Mouse (Mus musculus) midbrain, postnatal 0 days (tissue): ENCODE results near the gene Banp. TPM values are rescaled to one million over a fixed set of nuclear protein-coding genes. Genes with fewer than 3 reads are reported as not detected.

Experiments
- ATAC-seq: fragments of 200-750 bp; cut with Nextera tagmentation; 2 replicates; pipeline ENCODE4 v1.8.0; 2017; ENCODE audit warnings: moderate number of reproducible peaks, mild to moderate bottlenecking, moderate TSS enrichment, moderate library complexity; ENCODE audit not compliant: low FRiP score
- DNase-seq: peaks from one replicate; pipeline ENCODE4 v3.0.0-alpha.2; 2015; ENCODE audit warnings: low spot score
- H3K27ac ChIP-seq: fragments of 300-500 bp; sonication (generic); 2 replicates; pipeline ENCODE4 v1.5.1; 2014; ENCODE audit warnings: low read depth, mild to moderate bottlenecking, low read length, mixed read lengths
- H3K27me3 ChIP-seq: fragments of 300-500 bp; sonication (generic); 2 replicates; pipeline ENCODE4 v1.6.1; 2014; ENCODE audit warnings: low read length, control low read depth, mixed read lengths; ENCODE audit not compliant: insufficient read depth
- H3K36me3 ChIP-seq: fragments of 300-500 bp; sonication (generic); 2 replicates; pipeline ENCODE4 v1.6.1; 2014; ENCODE audit warnings: low read length, control low read depth, mixed read lengths; ENCODE audit not compliant: insufficient read depth
- H3K4me1 ChIP-seq: fragments of 300-500 bp; sonication (generic); 2 replicates; pipeline ENCODE4 v1.6.1; 2014; ENCODE audit warnings: mild to moderate bottlenecking, control low read depth, antibody characterized with exemption, low read length, mixed read lengths; ENCODE audit not compliant: insufficient read depth
- H3K4me2 ChIP-seq: fragments of 300-500 bp; sonication (generic); 2 replicates; pipeline ENCODE4 v1.6.1; 2014; ENCODE audit warnings: low read depth, mild to moderate bottlenecking, low read length, mixed read lengths; ENCODE audit not compliant: poor library complexity, severe bottlenecking
- H3K4me3 ChIP-seq: fragments of 300-500 bp; sonication (generic); 2 replicates; pipeline ENCODE4 v1.5.1; 2014; ENCODE audit warnings: low read depth, mild to moderate bottlenecking, low read length, moderate library complexity
- H3K9ac ChIP-seq: fragments of 300-500 bp; sonication (generic); replicated peaks from 2 replicates; pipeline ENCODE4 v1.6.1; 2014; ENCODE audit warnings: mild to moderate bottlenecking, low read length, moderate library complexity, mixed read lengths; ENCODE audit not compliant: poor library complexity, severe bottlenecking
- H3K9me3 ChIP-seq: fragments of 300-500 bp; sonication (generic); 2 replicates; pipeline ENCODE4 v1.6.1; 2016; ENCODE audit warnings: low read length, control low read depth
- CTCF ChIP-seq: IDR thresholded peaks from 2 replicates; pipeline ENCODE4 v1.5.1; 2016; ENCODE audit warnings: antibody characterized with exemption, mild to moderate bottlenecking
- WGBS: fragments of 180-500 bp; shearing (Covaris S2); extraction: QIAGEN DNeasy Blood & Tissue Kit; methylation state at CpG from one replicate; pipeline ENCODE4 v1.1.7; 2014; 5-methylcytosine and 5-hydroxymethylcytosine counted together
- polyA plus RNA-seq: library from polyadenylated mRNA; unstranded; fragments of >200 nt; fragmentation: Nextera tagmentation; extraction: Ambion mirVana; gene quantifications from 2 replicates; pipeline ENCODE4 v1.2.1, GENCODE M21; 2015
- total RNA-seq: library from RNA; depleted of rRNA; stranded (reverse); fragments of >200 nt; gene quantifications from 2 replicates; pipeline ENCODE4 v1.2.3, GENCODE M21; 2014

Banp gene
- total and polyA plus RNA-seq, 2 experiments from 2014 or later, result 24.8 to 51.6 TPM

DNA sequence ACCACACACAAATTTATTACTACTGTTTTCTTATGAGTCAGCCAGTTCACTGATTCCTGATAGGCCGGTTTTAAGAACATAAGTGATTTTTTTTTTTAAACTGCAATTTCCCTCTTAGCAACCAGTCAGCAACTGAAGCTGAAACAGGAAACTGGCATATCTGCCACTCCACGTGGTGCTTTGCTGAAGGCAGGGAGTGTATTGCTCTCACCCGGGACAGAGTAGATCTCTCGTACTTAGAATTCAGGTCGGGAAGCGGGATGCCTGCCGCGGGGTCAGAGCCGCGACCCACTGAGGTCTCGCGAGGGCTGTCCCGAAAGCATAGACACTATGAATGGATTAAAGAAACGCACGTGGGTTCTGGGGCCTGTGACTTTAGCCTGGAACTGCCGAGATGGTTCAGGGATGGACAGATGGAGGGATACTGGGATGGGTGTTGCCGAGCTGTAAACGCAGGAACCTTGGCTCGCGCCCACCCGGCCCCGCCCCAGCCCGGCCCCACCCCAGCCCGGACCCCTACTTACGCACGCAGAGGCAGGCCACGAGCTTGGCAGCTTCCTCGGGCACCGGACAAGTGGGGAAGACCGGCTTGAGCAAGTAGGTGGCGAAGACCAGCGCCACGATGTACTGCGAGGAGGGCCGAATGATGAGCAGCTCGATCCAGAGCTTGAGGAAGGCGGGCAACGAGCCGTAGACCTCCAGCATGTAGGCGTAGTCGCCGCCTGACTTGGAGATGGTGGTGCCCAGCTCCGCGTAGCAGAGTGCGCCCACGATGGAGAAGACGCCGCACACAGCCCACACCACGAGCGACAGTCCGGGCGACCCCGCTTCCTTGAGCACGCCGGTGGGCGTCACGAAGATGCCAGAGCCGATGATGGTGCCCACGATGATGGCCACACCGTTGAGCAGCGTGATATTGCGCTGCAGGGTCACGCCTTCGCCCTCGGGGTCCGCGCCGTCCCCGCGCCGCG, 42.7 kb upstream of the Banp start:
- DNase-seq, result peak; percentile 46
- no peaks in the 10 kb centered on the region for H3K36me3 ChIP-seq
- under 1% methylated on average over 69 of the region's 72 CpGs for WGBS

GRCm38 (mm10) chr8:121907587-121908248, 41.8 kb upstream of the Banp start, which contains the start of gene Slc7a5:
TSS of gene Slc7a5 (minus strand) at chr8:121907694.
- Histone ChIP-seq H3K9me3 (no peaks in the 10 kb centered on the region), H3K9ac (peak within 1 kb of the TSS; percentile 80), H3K27me3 (no peaks in the 10 kb centered on the region), H3K36me3 (no peaks in the 10 kb centered on the region), H3K4me2 (peak within 1 kb of the TSS; percentile 93), H3K27ac (peak within 1 kb of the TSS; percentile 59), H3K4me3 (peak within 1 kb of the TSS; percentile 85), H3K4me1 (peaks cover 5% of the 10 kb centered on the region; the same call in 1 of the 2 replicates)
- peak; percentile 91 for ATAC-seq
- WGBS, result under 1% methylated on average over 57 of the region's 61 CpGs
- DNase-seq, result peak; percentile 98
- no peak for TF ChIP-seq CTCF

More for the DNA sequence above, 42.7 kb upstream of the Banp start:
- H3K4me3 ChIP-seq, result peak overlapping the region; percentile 85
- peak overlapping the region; percentile 93 for H3K4me2 ChIP-seq
- no peaks in the 10 kb centered on the region for H3K9me3 ChIP-seq
- H3K9ac ChIP-seq, result peak overlapping the region; percentile 80
- peak overlapping the region; percentile 59 for H3K27ac ChIP-seq
- peak; percentile 67 for ATAC-seq
- no peaks in the 10 kb centered on the region for H3K27me3 ChIP-seq
- no peak for TF ChIP-seq CTCF
- H3K4me1 ChIP-seq, result peaks cover 5% of the 10 kb centered on the region; the same call in 1 of the 2 replicates

- no peak for TF ChIP-seq CTCF
- H3K9me3 ChIP-seq, result no peaks in the 10 kb centered on the region
- 57% methylated on average over 8 of the region's 8 CpGs for WGBS
- H3K36me3 ChIP-seq, result no peaks in the 10 kb centered on the region
- no peak overlapping the region for H3K9ac ChIP-seq
- H3K4me2 ChIP-seq, result peak overlapping the region; percentile 93; the same call in 1 of the 2 replicates
- peaks cover 5% of the 10 kb centered on the region; the same call in 1 of the 2 replicates for H3K4me1 ChIP-seq
- ATAC-seq (no peak), DNase-seq (no peak)
- H3K4me3 ChIP-seq, result no peak overlapping the region
- H3K27me3 ChIP-seq, result no peaks in the 10 kb centered on the region
- H3K27ac ChIP-seq, result no peak overlapping the region
These were observed 41.0 kb upstream of the Banp start for GRCm38 (mm10) chr8:121908378-121909147.

DNA sequence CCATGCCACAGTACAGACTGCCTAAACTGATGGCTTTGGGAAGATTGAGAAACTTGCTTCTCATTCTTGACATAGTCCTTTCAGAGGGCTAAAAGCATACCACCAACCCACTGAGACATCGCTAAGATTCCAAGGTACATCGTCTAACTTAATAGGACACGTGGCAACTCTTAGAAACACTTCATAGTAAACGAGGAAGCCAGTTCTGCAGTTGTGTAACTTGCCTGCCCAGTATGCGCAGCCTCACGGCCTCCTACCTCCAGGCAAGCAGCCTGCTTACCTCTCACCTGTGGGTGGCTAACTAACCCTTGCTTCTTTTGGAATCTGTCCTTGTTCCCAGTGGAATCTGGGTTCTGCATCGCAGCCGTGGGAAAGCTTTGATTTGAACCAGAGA, 40.4 kb upstream of the Banp start:
- H3K4me2 ChIP-seq, result no peak overlapping the region
- ATAC-seq (no peak), DNase-seq (no peak)
- H3K27me3 ChIP-seq, result no peaks in the 10 kb centered on the region
- TF ChIP-seq CTCF, result no peak
- H3K36me3 ChIP-seq, result no peaks in the 10 kb centered on the region
- H3K4me1 ChIP-seq, result peaks cover 5% of the 10 kb centered on the region; the same call in 1 of the 2 replicates
- H3K9me3 ChIP-seq, result no peaks in the 10 kb centered on the region
- H3K27ac ChIP-seq, result no peak overlapping the region
- no peak overlapping the region for H3K4me3 ChIP-seq
- no peak overlapping the region for H3K9ac ChIP-seq
- 69% methylated on average over 8 of the region's 8 CpGs for WGBS

GRCm38 (mm10) chr8:121909663-121910062, 39.9 kb upstream of the Banp start:
- peak; percentile 84 for TF ChIP-seq CTCF
- no peaks in the 10 kb centered on the region for H3K9me3 ChIP-seq
- DNase-seq (peak; percentile 82), ATAC-seq (no peak)
- H3K9ac ChIP-seq, result no peak overlapping the region
- H3K4me1 ChIP-seq, result peaks cover 5% of the 10 kb centered on the region; the same call in 1 of the 2 replicates
- whole genome bisulfite sequencing, result 3% methylated on average over 6 of the region's 6 CpGs
- H3K36me3 ChIP-seq, result no peaks in the 10 kb centered on the region
- H3K27me3 ChIP-seq, result no peaks in the 10 kb centered on the region
- H3K4me3 ChIP-seq, result no peak overlapping the region
- H3K4me2 ChIP-seq, result no peak overlapping the region
- H3K27ac ChIP-seq, result no peak overlapping the region
